Mouse (Mus musculus): Measurements from ENCODE around the gene AC124108.1.
A peak's percentile ranks its signal among the peaks of the same experiment; 100 is the strongest.
"Not testable (repeated sequence)": the region's sequence is repeated elsewhere in the genome, so short reads cannot be mapped to it uniquely, and the experiment has no call there.

Gene AC124108.1

DNA sequence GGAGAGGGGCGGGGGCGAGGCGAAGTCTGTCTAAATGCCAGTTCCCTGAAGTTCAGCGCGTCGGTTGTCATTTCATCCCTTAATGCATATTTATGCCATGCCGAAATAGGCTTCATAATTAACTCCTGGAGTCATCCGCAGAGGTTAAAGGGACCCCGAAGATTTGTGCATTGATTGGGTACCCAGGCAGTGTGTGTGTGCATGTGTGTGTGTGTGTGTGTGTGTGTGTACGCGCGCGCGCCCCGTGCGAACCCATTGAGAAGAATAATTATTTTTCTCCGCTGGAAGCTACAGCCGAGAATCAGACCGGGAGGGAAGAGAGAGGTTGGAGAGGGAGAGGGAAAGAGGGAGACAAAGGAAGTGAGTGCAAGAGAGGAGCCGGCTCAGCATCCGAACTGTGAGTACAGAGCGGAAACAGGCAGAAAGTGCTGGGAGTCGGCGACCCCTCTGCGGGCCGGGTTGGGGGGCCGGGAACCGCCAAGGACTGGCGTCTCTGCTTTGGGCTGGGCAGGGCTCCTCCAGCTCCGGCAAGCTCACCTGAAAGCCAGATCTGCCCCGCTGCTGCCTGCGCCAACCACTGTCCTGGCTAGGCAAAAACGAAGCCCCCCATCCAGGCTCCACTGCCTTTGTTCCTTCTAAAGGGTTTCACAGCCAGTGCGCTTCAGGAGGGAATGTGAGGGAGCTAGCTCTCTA, at the start of gene AC124108.1, which contains the start of gene Lemd1:
Gene AC124108.1, plus strand, starts transcription at position 365 of the 693 bp plus-strand sequence.
Gene Lemd1, plus strand, starts transcription at position 339 of the 693 bp plus-strand sequence.
- no peak for DNase-seq

DNA sequence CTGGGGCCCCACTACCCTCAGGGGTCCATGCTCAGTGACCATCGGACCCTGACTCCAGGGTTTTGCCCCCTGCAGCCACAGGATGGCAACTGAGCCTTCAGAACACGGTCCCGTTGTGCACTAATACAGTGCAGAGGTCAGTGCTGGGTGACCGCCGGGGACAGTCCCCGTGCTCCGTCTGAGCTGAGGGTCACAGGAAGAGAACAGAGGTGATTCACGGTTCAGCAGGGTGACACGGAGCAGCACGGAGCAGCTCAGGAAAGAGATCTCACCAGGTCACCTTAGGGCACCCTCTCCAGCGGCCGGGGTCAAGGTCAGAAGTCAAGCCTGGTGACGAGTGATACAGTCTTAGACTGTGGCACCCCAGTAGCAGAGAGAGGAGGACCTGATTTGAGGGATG, 49.5 kb upstream of the AC124108.1 start:
- DNase-seq: no peak

DNA sequence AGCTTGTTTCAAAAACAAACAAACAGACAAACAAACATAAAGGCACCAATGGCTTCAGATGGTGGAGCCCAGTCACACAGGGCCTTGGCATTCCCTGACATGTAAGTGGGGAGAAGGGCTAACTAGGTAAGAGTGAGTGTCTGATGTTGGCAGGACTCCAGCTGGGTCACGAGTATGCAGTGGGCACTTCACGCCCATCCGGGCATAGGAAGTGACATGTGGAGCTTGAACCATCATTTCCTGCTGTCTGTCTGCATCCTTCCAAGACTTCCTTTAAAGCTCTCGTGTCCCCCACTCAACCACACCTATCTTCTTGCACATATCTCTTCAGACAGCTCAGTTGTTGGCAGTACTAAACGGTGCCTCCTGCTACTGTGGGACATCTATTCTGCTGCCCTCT, 48.2 kb upstream of the AC124108.1 start:
- DNase-seq: no peak

DNA sequence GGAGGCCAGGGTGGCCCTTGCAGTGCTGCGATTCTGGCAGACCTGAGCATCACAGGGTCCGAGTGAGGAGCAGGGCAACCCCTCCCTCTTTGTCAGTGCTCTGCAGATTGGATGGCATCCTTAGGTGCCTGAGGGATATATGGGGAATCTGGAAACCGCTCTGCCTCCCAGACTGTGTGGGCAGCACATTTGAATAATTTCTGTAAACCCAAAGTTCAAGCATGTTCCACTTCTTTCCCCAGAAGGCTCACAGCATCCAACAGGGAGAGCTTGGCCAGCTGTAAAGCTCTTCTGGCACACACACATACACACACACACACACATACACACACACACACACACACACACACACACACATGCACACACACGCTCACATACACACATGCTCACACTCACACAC, 47.5 kb upstream of the AC124108.1 start:
- DNase-seq: no peak

DNA sequence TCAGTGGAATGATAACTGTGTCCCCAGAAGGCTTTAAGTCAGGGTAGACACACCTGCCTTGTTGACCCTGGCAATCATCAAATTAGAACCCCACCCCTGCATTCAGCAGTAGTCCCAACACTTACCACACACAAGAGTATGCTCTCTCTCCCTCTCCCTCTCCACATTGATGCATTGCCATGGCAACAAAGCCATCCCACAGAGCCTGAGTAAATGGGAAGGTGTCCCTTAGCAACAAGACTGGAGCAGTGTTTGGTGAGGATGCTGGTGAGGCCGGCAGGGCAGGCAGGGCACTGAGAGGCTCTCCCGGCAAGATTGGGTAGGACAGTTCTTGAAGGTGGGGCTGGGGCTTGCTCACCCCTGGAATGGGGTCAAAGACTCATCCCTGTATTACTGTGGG, 47.0 kb upstream of the AC124108.1 start:
- DNase-seq: no peak

DNA sequence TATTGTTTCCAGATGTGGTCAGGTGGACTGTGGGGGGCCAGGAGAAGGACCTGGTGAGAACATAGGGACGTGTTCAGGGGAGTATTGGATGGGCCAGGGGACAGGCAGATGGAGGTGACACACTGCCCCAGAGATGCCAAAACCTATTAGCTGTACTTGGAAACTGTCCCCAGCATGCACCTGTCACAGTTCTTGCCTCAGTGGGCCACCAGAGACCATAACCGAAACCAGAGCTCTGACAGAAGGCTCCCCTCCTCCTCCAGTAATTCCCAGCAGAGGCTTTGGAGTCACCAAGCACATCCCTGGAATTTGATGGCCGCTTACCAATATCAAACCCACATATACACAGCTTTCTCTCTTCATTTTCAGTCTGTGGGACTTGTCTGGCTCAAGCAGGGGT, 46.4 kb upstream of the AC124108.1 start:
- DNase-seq: no peak

DNA sequence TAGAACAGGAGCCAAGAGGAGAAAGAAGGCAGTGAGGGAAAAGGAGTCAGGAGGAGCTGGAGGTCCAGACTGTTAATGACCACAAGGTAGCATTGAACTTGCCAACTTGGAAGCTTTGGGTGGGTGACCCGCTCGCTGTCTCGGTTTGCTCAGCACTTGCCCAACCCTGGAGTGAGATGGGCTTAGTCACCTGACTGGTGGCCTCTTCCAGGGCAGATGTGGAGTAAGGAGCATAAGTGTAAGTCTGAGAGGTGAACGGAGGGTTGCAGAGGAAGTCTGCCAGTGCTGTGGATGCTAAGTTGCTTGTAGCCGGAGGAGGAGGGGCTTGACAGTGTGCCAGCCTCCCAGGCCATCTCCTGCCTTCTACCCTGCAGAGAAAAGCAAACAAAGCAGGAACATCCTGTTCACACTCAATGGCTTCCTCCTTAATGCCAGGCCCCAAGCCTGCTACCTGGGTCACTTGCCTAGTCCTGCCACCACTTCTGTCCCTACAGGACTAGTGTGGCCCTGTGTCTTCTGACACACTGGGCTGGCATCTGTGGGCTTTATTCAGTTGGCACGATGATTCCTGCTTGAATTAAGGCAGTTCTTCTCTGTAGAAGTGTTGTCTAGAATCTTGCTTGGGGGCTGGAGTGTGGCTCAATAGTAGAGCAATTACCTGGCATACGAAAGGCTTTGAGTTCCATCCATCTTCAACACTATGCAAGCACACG, 45.1 kb upstream of the AC124108.1 start:
- peak; percentile 58 for DNase-seq

DNA sequence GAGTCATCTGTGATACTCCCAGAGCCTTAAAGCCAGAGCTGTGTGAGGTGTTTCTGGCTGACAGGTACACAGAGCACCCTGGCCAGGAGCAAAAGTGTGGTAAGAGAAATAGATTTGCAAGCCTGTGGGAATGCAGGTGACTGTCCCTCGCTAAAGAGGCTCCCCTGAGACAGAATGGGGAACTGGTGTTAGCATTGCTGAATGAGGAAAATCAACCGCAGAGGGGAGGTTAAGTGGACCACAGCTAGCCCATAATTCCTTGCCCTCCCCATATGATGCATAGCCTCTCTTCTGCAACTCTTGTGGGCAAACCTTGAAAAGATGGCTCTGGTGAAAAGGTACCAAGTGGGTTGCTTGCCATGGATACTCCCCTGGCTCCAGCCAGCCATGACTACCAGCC, 41.8 kb upstream of the AC124108.1 start:
- DNase-seq: no peak

DNA sequence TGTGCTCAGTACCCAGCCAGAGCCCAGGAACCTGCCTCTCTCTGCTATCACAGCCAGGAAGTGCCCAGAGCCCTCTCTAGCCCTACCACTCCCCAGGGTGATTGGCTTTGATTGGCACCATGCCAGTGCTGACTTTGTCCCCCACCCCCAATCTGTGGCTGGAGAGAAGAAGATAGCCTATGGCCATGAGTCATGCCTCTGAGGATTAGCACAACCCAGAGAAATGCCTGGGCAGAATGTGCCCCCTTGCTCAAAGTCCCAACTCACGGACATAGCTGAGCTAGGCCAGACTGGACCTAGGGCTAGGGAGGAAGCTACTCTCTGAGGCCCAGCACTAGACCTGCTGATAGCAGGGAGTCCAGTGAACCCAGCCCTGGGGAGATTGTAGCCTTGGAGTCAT, 41.1 kb upstream of the AC124108.1 start:
- peak; percentile 34 for DNase-seq

DNA sequence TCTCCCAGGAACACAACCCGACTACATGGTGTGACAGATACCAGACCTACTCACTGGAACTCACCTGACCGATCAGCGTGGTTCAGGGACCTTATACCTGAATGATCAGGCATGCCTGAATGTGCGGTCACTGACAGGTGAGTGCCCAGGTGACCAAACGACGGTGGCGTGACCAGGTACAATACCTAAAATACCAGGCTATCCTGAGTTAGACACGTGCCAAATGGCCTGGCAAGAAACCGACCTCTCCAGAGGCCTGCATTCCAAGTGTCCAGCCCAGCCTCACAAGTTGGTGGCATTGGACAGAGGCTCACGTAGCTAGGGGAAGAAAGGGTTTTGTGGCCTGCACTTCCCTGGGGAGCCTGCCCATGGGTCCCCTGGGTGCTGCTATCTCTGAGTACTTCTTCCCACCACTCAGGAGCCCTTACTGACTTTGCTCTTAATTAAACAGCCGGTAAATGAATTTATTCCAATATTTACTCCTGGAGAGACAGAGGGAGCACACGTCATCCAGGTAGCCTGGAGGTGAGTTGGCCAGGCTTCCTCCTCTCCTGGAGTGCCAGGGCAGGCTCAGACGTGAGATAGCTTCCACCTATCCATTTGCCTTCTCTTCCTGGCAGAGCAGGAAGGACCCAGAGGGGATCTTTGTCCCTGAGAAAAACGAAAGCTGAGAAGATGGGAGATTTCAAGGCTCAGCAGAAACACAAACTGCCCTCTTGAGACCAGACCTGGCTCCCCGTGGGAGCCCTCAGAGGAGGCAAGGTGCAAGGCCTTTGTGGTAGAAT, 40.2 kb upstream of the AC124108.1 start:
- peak; percentile 84 for DNase-seq

DNA sequence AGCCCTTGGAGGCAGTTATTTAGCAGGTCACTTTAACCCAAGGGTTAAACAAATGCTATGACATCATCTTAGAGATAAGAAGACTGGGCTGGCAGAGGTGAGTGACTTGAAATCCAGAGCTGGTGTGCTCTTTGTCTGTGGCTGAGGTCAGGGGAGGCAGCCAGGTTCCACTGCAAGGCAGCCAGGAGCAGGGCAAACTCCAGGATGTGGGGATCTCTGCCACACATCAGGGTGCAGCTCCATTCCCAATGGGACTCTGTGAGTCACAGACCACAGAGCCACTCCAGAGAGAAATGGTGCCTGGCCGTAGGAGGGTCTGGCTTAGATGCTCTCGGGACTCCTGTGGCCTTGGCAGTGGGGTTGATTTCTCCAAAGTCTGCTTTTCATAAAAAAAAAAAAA, 39.3 kb upstream of the AC124108.1 start:
- DNase-seq: no peak

DNA sequence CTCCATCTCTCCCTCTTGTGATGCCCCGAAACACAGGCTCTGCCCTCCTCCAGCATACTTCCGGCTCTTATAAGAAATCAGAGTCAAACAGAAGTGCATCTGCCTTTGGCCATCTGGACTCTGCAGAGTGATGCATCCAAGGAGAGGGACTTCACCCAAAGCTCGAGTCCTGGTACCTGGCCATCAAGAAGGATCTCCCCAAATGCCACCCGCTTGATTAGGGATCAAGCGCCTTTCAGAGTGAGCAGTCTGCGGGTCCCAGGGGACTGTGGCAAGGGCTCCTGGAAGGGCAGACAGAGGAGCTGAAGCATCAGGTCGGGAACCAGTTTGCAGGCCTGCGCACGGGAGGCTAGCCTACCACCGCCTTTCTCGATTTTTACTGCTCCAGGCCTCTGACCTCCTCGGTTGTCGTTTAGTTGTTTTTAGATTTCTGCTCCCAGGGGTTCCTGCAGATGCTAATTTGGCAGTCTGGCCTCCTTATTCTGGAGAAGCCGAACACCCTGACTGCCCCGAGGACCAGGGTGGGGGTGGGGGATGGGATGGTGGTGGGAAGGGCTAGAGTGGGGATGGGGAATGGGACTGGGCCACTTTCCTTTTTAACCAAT, 38.1 kb upstream of the AC124108.1 start:
- no peak for DNase-seq

DNA sequence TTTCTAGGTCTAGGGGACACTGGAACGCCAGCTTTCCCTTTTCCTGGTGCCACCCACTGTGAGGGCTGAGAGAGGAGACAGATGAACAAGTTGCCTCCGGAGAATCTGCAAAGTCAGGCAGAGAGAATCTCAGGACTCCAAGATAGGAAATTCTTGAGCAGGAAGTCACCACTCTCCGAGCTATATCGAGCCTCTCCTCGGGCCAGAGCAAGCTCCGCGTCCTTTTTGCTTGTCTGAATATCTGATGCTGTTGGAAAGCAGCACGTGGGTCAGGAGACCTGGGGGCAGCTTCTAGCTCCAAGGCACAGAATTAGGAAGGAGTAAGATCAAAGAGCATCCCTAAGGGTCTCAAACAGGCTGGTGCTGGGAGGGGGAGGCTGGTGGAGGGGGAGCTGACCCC, 37.6 kb upstream of the AC124108.1 start:
- DNase-seq: no peak

DNA sequence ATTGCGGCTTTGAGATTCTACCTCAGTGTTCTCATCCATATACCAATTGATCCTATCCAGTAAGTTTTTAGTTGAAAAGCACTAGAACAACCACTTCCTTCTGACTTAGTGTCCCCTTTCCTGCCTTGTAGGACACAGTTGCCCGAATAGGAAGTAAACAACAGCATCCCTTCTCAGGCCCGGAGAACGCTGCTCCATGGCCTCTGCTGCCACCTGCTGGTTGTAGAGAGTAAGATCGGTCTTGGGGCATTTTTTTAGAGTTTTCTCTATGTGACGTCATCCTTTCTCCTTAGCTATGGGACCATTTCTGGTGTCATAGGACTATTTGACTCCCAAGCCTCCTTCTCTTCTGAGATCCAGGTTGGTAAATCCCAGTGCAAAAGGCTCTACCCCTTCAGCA, 35.5 kb upstream of the AC124108.1 start:
- peak; percentile 89 for DNase-seq

DNA sequence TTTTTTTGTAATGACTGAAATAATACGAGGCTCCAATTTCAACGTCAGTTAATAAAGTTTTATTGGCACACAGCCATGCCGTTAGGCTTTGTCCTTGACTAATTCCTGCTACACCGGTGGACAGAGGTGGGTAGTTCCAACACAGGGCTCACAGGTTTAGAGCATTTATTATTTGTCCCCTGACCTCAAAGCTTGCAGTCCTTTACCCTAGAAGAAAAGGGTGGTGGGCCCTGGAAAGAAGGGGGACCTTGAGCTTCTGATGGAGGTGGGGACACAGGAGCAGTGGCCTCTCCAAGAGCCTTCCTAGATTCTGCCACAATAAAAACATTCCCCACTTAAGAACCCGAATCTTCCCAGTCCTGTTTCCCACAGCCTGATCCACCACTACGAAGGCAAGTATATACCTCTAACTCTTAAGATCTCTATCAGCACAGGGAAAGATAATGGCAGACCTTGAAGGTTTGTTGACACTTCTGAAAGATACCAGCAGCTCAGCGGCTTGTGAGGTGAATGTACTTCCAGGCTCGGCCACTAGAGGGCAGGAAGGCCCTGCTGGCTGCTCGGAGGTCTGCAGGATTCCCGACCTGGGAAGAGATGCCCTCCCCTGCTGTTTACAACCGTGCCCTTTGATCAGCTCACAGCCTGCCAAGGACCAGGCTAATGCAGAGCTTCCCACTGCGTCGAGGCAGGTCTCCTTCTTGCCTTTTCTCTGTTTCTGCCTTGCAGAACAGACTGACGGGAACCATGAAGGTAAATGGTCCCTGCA, 34.1 kb upstream of the AC124108.1 start:
- peak; percentile 90 for DNase-seq

DNA sequence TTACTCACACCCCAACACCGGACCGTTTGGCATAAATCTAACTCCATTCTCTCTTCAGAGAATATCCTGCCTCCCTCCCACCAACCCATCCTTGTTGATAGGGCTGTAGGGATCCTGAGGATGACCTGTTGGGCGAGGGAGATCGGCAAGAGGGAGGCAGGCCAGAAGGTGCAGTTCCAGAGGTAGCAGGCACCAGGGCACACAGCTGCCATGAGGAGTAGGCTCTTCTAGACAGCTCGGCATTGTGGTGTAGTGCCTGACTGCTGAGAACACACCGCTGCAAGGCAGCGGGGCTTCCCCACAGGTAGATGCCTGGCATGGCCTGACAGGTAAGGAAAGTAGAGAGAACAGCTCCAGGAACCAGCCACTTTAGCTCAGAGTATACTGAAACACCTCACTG, 33.4 kb upstream of the AC124108.1 start:
- no peak for DNase-seq

DNA sequence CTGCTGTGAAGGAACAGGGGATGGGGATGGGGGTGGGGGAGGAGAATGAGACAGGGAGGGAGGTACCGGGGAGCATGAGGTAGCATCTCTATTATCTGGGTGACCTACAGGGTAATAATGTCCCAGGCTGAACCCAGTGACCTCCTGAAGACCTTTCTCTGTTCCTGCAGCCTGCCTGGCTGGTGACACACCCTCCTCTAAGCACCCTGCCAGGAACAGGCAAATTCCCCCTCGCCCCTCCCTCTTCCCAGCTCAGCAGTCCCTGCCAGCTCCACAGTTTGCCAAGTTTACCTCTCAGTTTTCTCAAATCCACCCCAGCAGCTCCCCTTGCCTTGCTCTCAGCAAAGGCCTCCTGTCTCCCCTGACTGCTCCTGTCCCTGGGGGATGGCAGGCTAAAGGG, 32.5 kb upstream of the AC124108.1 start:
- peak; percentile 63 for DNase-seq

DNA sequence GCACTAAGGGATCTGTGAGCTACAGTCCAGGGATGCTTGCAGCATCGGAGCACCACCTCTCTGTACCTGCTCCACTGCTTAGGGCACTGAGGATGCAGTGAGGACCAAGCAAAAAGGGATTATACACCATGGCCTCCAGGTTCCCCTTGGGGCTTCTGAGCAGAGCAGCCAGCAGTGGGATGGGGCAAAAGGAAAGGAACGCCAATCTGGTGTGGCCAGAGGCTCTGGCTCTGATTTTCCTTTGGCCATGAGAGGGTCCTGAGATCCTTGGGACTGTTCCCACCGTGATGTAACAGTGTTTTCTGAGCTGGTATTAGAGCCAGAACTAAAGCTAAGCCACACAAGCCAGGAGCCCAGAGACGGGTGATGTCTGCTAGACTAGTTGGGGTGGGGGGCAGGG, 31.6 kb upstream of the AC124108.1 start:
- no peak for DNase-seq

DNA sequence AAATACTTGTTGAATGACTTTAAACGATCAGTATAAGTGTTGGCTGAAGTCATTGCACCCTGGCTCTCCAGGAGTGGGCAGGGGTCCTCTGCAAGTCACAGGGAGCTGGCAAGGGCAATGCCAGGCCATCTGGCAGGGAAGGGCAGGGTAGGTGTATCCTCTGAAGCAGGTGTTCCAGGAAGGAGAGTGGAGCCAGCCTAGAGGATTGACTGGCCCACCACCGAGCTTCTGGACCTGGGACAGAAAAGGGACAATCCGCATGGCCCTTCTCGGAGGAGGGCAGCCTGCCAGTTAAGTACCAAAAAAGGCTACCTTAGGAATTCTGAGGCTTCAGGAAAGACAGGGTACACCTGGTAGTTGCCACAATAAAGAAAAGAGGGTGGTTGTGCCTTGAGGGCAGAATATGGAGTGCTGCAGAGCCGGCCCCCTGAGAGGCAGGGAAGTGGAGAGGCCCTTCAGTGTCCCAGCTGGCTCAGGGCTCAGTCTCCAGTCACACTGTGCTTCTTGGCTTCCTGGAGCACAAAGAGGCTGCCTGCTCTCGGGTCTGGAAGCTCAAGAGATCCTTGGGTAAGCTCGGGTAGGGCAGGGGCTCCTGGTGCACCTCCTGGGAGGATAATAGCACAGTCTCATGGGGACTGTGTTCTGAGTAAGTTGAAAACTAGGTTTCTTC, 29.9 kb upstream of the AC124108.1 start:
- peak; percentile 39 for DNase-seq

DNA sequence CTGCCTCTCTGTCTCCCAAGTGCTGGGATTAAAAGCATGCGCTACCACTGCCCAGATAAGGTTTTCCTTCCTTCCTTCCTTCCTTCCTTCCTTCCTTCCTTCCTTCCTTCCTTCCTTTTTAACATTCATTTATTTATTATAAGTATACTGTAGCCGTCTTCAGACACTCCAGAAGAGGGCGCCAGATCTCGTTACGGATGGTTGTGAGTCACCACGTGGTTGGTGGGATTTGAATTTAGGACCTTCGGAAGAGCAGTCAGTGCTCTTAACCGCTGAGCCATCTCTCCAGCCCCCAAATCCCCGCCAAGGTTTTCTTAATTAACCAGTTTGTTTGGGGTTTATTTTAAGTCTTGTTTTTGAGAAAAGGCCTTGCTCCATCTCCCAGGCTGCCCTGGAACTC, 28.6 kb upstream of the AC124108.1 start:
- DNase-seq: not testable (repeated sequence)

DNA sequence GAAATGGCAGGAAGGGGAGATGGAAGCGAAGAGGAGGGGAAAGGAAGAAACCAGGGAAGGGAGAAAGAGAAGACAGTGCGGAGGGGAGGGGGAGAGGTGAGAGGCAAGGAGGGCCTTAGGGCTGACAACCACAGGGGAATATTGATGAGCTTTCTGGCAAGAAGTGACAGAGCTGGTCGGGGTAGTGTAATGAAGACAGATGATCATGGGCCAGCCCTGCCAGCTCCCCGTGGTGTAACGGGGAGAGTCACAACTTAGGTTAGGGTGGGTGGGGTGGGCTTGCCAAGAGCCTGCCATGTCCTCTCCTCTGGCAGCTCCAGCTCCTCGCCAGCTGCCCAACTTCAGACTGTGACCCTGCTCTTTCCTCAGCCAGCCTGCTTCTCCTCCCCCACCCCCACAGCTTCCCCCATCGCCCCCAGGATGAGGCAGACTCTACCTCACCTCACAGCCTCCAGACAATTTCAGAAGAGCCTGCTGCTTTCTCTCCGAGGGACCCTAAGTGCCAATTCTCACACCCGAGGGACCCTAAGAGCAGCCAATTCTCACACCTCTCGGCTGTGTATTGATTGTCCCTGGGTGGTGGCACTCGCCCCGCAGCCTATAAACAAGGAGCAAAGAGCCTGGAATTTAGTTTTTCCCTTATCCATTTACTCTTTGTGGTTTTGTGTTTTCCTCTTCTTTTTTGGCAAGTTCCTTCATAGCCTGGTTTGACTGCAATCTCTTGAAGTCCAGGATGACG, 26.3 kb upstream of the AC124108.1 start:
- DNase-seq: no peak

All from lung, postnatal 36 days (tissue).